Mouse (Mus musculus) CH12.LX (cell line): ENCODE measurements around the gene Slc25a45. TPM values are rescaled to one million over a fixed set of nuclear protein-coding genes. Genes with fewer than 3 reads are reported as not detected.

Source experiments
- DNase-seq: peaks from one replicate; pipeline ENCODE4 v3.0.0-alpha.2; 2013; ENCODE audit errors: extremely low read depth
- H3K27ac ChIP-seq: 2 replicates; pipeline ENCODE4 v1.5.1; 2012; ENCODE audit warnings: low read depth, mild to moderate bottlenecking, control low read depth, moderate library complexity; ENCODE audit not compliant: insufficient read depth
- H3K27me3 ChIP-seq: replicated peaks from 2 replicates; pipeline ENCODE3; 2012; ENCODE audit warnings: inconsistent platforms
- H3K36me3 ChIP-seq, 2 experiments: replicated peaks in 1 of 2; 2 replicates each; pipeline versions ENCODE3 to v1.6.1; 2012; ENCODE audit warnings: inconsistent platforms in 1 of 2, low read length in 1 of 2, mild to moderate bottlenecking in 1 of 2, mixed read lengths in 1 of 2, moderate library complexity in 1 of 2; ENCODE audit not compliant: control insufficient read depth in 1 of 2, insufficient read depth in 1 of 2
- H3K4me1 ChIP-seq, 2 experiments: 2 replicates each; pipeline ENCODE4 v1.6.1; 2012; ENCODE audit warnings: inconsistent platforms in 1 of 2, moderate library complexity in 1 of 2; ENCODE audit not compliant: insufficient read depth in 2 of 2, control insufficient read depth in 1 of 2
- H3K4me2 ChIP-seq: 2 replicates; pipeline ENCODE4 v1.6.1; 2012; ENCODE audit warnings: low read depth, mild to moderate bottlenecking, control low read depth; ENCODE audit not compliant: poor library complexity, insufficient read depth, severe bottlenecking
- H3K4me3 ChIP-seq, 3 experiments: fragments of 150-350 bp in 1 of 3; sonication (generic) in 1 of 3; replicated peaks in 1 of 3; 2 replicates each; pipeline versions ENCODE3 to v1.5.1; 2011 to 2012; ENCODE audit warnings: low read depth in 2 of 3, low read length in 2 of 3, mild to moderate bottlenecking in 2 of 3, moderate library complexity in 2 of 3, control low read depth in 1 of 3, improper control_type of control experiment in 1 of 3, inconsistent platforms in 1 of 3, mixed read lengths in 1 of 3; ENCODE audit not compliant: poor library complexity in 1 of 3
- H3K79me2 ChIP-seq: replicated peaks from 2 replicates; pipeline ENCODE4 v1.6.1; 2012; ENCODE audit warnings: mild to moderate bottlenecking, moderate library complexity; ENCODE audit not compliant: control insufficient read depth, poor library complexity, insufficient read depth, severe bottlenecking; ENCODE audit errors: extremely low read depth
- H3K9ac ChIP-seq: 2 replicates; pipeline ENCODE4 v1.6.1; 2012; ENCODE audit warnings: low read depth, mild to moderate bottlenecking, control low read depth, moderate library complexity; ENCODE audit not compliant: insufficient read depth
- H3K9me3 ChIP-seq: replicated peaks from 2 replicates; pipeline ENCODE3; 2012; ENCODE audit warnings: low read length, inconsistent platforms, mixed read lengths
- CHD1 ChIP-seq: IDR thresholded peaks from 2 replicates; pipeline ENCODE4 v1.6.1; 2012; ENCODE audit warnings: low read depth, low read length, improper control_type of control experiment, inconsistent platforms
- CTCF ChIP-seq, 2 experiments: IDR thresholded peaks in 1 of 2; conservative IDR thresholded peaks in 1 of 2; 2 replicates each; pipeline ENCODE4 v1.5.1; 2011 to 2012; ENCODE audit warnings: low read depth in 2 of 2, low read length in 2 of 2, improper control_type of control experiment in 1 of 2, inconsistent platforms in 1 of 2, mild to moderate bottlenecking in 1 of 2, moderate library complexity in 1 of 2
- E2F4 ChIP-seq: IDR thresholded peaks from 2 replicates; pipeline ENCODE4 v1.6.1; 2011; ENCODE audit warnings: low read depth, low read length, improper control_type of control experiment; ENCODE audit not compliant: insufficient replicate concordance
- ETS1 ChIP-seq: conservative IDR thresholded peaks from 2 replicates; pipeline ENCODE4 v1.6.1; 2012; ENCODE audit warnings: low read depth, mild to moderate bottlenecking, inconsistent platforms, low read length, improper control_type of control experiment, moderate library complexity
- GABPA ChIP-seq: IDR thresholded peaks from 2 replicates; pipeline ENCODE4 v1.6.1; 2012; ENCODE audit warnings: low read depth, low read length, improper control_type of control experiment, inconsistent platforms; ENCODE audit not compliant: insufficient replicate concordance
- IRF4 ChIP-seq: IDR thresholded peaks from 2 replicates; pipeline ENCODE4 v1.6.1; 2014; ENCODE audit warnings: low read depth, mild to moderate bottlenecking, inconsistent platforms, low read length, improper control_type of control experiment
- JUN ChIP-seq: IDR thresholded peaks from 2 replicates; pipeline ENCODE4 v1.6.1; 2011; ENCODE audit warnings: low read depth, mild to moderate bottlenecking, low read length, improper control_type of control experiment, moderate library complexity; ENCODE audit not compliant: insufficient read depth
- JUND ChIP-seq: conservative IDR thresholded peaks from 2 replicates; pipeline ENCODE4 v1.6.1; 2011; ENCODE audit warnings: low read depth, low read length, improper control_type of control experiment
- MAZ ChIP-seq: IDR thresholded peaks from 2 replicates; pipeline ENCODE4 v1.6.1; 2012; ENCODE audit warnings: low read depth, mild to moderate bottlenecking, inconsistent platforms, low read length, improper control_type of control experiment, moderate library complexity
- MEF2A ChIP-seq: IDR thresholded peaks from 2 replicates; pipeline ENCODE4 v1.6.1; 2014; ENCODE audit warnings: low read depth, mild to moderate bottlenecking, inconsistent platforms, low read length, improper control_type of control experiment, borderline replicate concordance
- MXI1 ChIP-seq: IDR thresholded peaks from 2 replicates; pipeline ENCODE4 v1.6.1; 2011; ENCODE audit warnings: mild to moderate bottlenecking, low read depth, low read length, improper control_type of control experiment
- PAX5 ChIP-seq: IDR thresholded peaks from 2 replicates; pipeline ENCODE4 v1.6.1; 2012; ENCODE audit warnings: low read length, inconsistent platforms, mixed read lengths
- POLR2AphosphoS2 ChIP-seq: IDR thresholded peaks from 2 replicates; pipeline ENCODE4 v1.6.1; 2011; ENCODE audit warnings: low read depth, low read length, improper control_type of control experiment
- RAD21 ChIP-seq: IDR thresholded peaks from 2 replicates; pipeline ENCODE4 v1.6.1; 2011; ENCODE audit warnings: low read depth, mild to moderate bottlenecking, low read length, improper control_type of control experiment, moderate library complexity
- SMC3 ChIP-seq: IDR thresholded peaks from 2 replicates; pipeline ENCODE4 v1.6.1; 2011; ENCODE audit warnings: low read depth, low read length, improper control_type of control experiment
- TBP ChIP-seq: conservative IDR thresholded peaks from 2 replicates; pipeline ENCODE4 v1.6.1; 2011; ENCODE audit warnings: low read depth, low read length, improper control_type of control experiment
- TCF12 ChIP-seq: IDR thresholded peaks from 2 replicates; pipeline ENCODE4 v1.6.1; 2014; ENCODE audit warnings: low read depth, mild to moderate bottlenecking, inconsistent platforms, low read length, improper control_type of control experiment
- UBTF ChIP-seq: IDR thresholded peaks from 2 replicates; pipeline ENCODE4 v1.6.1; 2012; ENCODE audit warnings: low read depth, mild to moderate bottlenecking, inconsistent platforms, low read length, improper control_type of control experiment, moderate library complexity
- ZC3H11A ChIP-seq: IDR thresholded peaks from 2 replicates; pipeline ENCODE4 v1.6.1; 2012; ENCODE audit warnings: low read depth, mild to moderate bottlenecking, inconsistent platforms, low read length, improper control_type of control experiment
- ZMIZ1 ChIP-seq: IDR thresholded peaks from 2 replicates; pipeline ENCODE4 v1.6.1; 2012; ENCODE audit warnings: low read depth, mild to moderate bottlenecking, inconsistent platforms, low read length, improper control_type of control experiment
- ZNF384 ChIP-seq: IDR thresholded peaks from 2 replicates; pipeline ENCODE4 v1.6.1; 2012; ENCODE audit warnings: low read depth, low read length, improper control_type of control experiment, inconsistent platforms
- dilution Hi-C: fragments of 300-500 bp; cut with MboI; formaldehyde crosslinking; loops from 2 replicates; pipeline ENCODE4 v1.14.3; 2020; ENCODE audit warnings: low sequenced_read_pairs; ENCODE audit not compliant: extremely low pct_unique_long_range_greater_than_20kb, extremely low pct_ligation_motif_present
- in situ Hi-C: fragments of 300-500 bp; cut with MboI; formaldehyde crosslinking; loops from 3 replicates; pipeline ENCODE4 v1.14.3; 2019; ENCODE audit warnings: low sequenced_read_pairs, low pct_ligation_motif_present, low pct_unique_long_range_greater_than_20kb, mixed read lengths
- polyA plus RNA-seq: library from polyadenylated mRNA; unstranded; fragments of >175 nt; gene quantifications from 2 replicates; pipeline ENCODE4 v1.2.1, GENCODE M21; 2012; ENCODE audit warnings: low read depth; ENCODE audit not compliant: insufficient read length
- total RNA-seq, 2 experiments: library from RNA; depleted of rRNA; stranded (reverse); fragments of 300-350 nt in 1 of 2; fragments of >200 nt in 1 of 2; gene quantifications; 2 replicates each; pipeline ENCODE4 v1.2.3; 2012 to 2014

Gene Slc25a45
- total and polyA plus RNA-seq, 3 experiments = 22.7 to 33.0 (median 23.1) TPM

GRCm38 (mm10) chr19:5877618-5878361 lies at the start of gene Slc25a45 (continued):
- TF ChIP-seq JUN = peak; percentile 73

DNA sequence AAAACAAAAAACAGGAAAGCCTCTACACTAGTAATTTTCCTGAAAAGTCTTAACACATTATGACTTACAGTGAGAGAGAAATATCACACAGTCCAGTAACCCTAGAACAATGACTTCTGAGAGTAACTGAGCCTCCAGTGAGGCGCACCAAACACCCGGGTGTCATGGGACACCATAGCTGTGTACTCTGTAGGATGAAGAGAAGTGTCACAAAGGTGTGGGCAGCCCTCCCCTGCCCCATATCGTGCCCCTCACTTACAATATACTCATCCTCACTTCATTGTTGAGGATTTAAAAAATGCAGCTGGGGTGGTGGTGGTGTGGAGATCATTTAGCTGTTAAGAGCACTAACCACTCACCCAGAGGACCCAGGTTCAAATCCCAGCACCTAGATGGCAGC lies 49.5 kb upstream of the Slc25a45 start:
- H3K4me1 ChIP-seq = peaks cover 4 to 25% of the 10 kb centered on the region in 2 experiments
- H3K27me3 ChIP-seq = no peaks in the 10 kb centered on the region
- dilution Hi-C loops (no loop called here), in situ Hi-C loops (no loop called here)
- H3K4me2 ChIP-seq = no peak overlapping the region
- no peak overlapping the region for H3K4me3 ChIP-seq
- no peak overlapping the region for H3K27ac ChIP-seq
- H3K9ac ChIP-seq = no peak overlapping the region
- H3K9me3 ChIP-seq = no peaks in the 10 kb centered on the region
- H3K36me3 ChIP-seq = peaks cover 28 to 75% of the 10 kb centered on the region in 2 experiments
- TF ChIP-seq ZNF384 = no peak
- no peak for TF ChIP-seq JUND
- no peak for TF ChIP-seq E2F4
- TF ChIP-seq IRF4 = no peak
- TF ChIP-seq ZMIZ1 = no peak
- no peak for TF ChIP-seq TCF12
- TF ChIP-seq ETS1 = no peak
- no peak for TF ChIP-seq UBTF
- no peak for TF ChIP-seq ZC3H11A
- TF ChIP-seq GABPA = no peak
- TF ChIP-seq CTCF (conservative IDR thresholded peaks at IDR 0.05 in 1 of 2, IDR thresholded peaks at IDR 0.05 in 1 of 2; ENCODE audit: low read depth in 2 of 2, low read length in 2 of 2) = no peak
- TF ChIP-seq SMC3 = no peak
- no peak for TF ChIP-seq MXI1
- H3K79me2 ChIP-seq = no peaks in the 10 kb centered on the region
- no peak for DNase-seq

DNA sequence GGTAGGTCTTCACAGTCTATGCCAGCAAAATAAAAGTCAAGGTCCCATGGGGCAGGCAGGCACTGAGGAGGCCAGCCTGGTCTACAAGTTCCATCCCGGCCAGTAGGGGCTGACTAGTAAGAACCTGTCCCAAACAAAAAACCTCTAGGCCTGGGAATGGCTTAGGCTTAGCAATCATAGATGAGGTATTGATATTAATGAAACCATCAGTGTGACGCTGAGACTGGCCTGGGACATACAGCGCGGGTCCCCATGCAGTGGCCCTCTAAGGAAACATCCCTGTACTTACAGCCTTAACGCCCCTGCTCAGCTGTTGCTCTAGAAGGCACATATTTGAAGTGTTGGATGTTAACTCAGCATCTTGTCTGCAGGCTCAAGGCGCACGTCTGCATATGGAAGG lies 48.7 kb upstream of the Slc25a45 start:
- H3K9ac ChIP-seq = no peak overlapping the region
- dilution Hi-C loops = no loop called here

More for the DNA sequence above, 48.7 kb upstream of the Slc25a45 start:
- H3K79me2 ChIP-seq = no peaks in the 10 kb centered on the region
- no peak overlapping the region for H3K27ac ChIP-seq
- H3K4me2 ChIP-seq = no peak overlapping the region
- H3K9me3 ChIP-seq = no peaks in the 10 kb centered on the region
- H3K36me3 ChIP-seq = peaks cover 28 to 70% of the 10 kb centered on the region in 2 experiments
- in situ Hi-C loops = no loop called here
- no peaks in the 10 kb centered on the region for H3K27me3 ChIP-seq
- no peak overlapping the region for H3K4me3 ChIP-seq
- DNase-seq = no peak
- no peak for TF ChIP-seq PAX5
- TF ChIP-seq E2F4 = no peak
- TF ChIP-seq MAZ = no peak
- TF ChIP-seq CHD1 = no peak
- no peak for TF ChIP-seq TBP
- no peak for TF ChIP-seq MXI1
- TF ChIP-seq RAD21 = no peak
- no peak for TF ChIP-seq MEF2A
- no peak for TF ChIP-seq POLR2AphosphoS2
- H3K4me1 ChIP-seq = peaks cover 3 to 25% of the 10 kb centered on the region in 2 experiments; a peak in 3 of 4 replicates
